Mouse (Mus musculus): ENCODE measurements around the gene Sox3.

Gene Sox3

GRCm38 (mm10) chrX:60892801-60893681, at the start of gene Sox3:
Gene Sox3, minus strand, starts transcription at chrX:60893430.
- DNase-seq (ENCODE audit: low spot score), result no peak

GRCm38 (mm10) chrX:60940225-60940624, 47.0 kb upstream of the Sox3 start:
- DNase-seq (ENCODE audit: low spot score), result no peak

- DNase-seq (ENCODE audit: low spot score), result no peak
Measured at GRCm38 (mm10) chrX:60899546-60899945, 6.3 kb upstream of the Sox3 start.

GRCm38 (mm10) chrX:60898641-60899040, 5.4 kb upstream of the Sox3 start:
- DNase-seq (ENCODE audit: low spot score), result no peak

GRCm38 (mm10) chrX:60896296-60896695, 3.1 kb upstream of the Sox3 start:
- no peak for DNase-seq (ENCODE audit: low spot score)

- DNase-seq (ENCODE audit: low spot score), result no peak
Measured at GRCm38 (mm10) chrX:60895416-60895815, 2.2 kb upstream of the Sox3 start.

GRCm38 (mm10) chrX:60893720-60894543, 702 bp upstream of the Sox3 start:
- no peak for DNase-seq (ENCODE audit: low spot score)

GRCm38 (mm10) chrX:60892098-60892800, 981 bp downstream of the Sox3 start:
- DNase-seq (ENCODE audit: low spot score), result no peak

- DNase-seq (ENCODE audit: low spot score), result no peak
Measured at GRCm38 (mm10) chrX:60891329-60892095, 1.7 kb downstream of the Sox3 start.

GRCm38 (mm10) chrX:60890651-60891050, 2.6 kb downstream of the Sox3 start:
- DNase-seq (ENCODE audit: low spot score), result no peak

- DNase-seq (ENCODE audit: low spot score), result no peak
Measured at GRCm38 (mm10) chrX:60889956-60890485, 3.2 kb downstream of the Sox3 start.

Measured in MN1 (cell line).